Mouse (Mus musculus) midbrain, embryonic 13.5 days (tissue): ENCODE data around the gene Tnpo3. TPM values are rescaled to one million over a fixed set of nuclear protein-coding genes. Genes with fewer than 3 reads are reported as not detected.

Source experiments
- ATAC-seq: fragments of 200-750 bp; cut with Nextera tagmentation; 2 replicates; pipeline ENCODE4 v1.8.0; 2017; ENCODE audit warnings: mild to moderate bottlenecking, moderate TSS enrichment, moderate library complexity
- H3K27ac ChIP-seq: fragments of 300-500 bp; sonication (generic); 2 replicates; pipeline ENCODE4 v1.5.1; 2015; ENCODE audit warnings: inconsistent platforms, mild to moderate bottlenecking, moderate library complexity
- H3K27me3 ChIP-seq: fragments of 300-500 bp; sonication (generic); 2 replicates; pipeline ENCODE4 v1.6.1; 2015; ENCODE audit warnings: mild to moderate bottlenecking, inconsistent platforms
- H3K36me3 ChIP-seq: fragments of 300-500 bp; sonication (generic); 2 replicates; pipeline ENCODE4 v1.6.1; 2015; ENCODE audit warnings: mild to moderate bottlenecking, inconsistent platforms
- H3K4me1 ChIP-seq: fragments of 300-500 bp; sonication (generic); replicated peaks from 2 replicates; pipeline ENCODE4 v1.6.1; 2015; ENCODE audit warnings: inconsistent platforms
- H3K4me2 ChIP-seq: fragments of 300-500 bp; sonication (generic); replicated peaks from 2 replicates; pipeline ENCODE4 v1.6.1; 2015; ENCODE audit warnings: moderate library complexity, mild to moderate bottlenecking, inconsistent platforms
- H3K4me3 ChIP-seq: fragments of 300-500 bp; sonication (generic); replicated peaks from 2 replicates; pipeline ENCODE4 v1.5.1; 2015; ENCODE audit warnings: mild to moderate bottlenecking, inconsistent platforms
- H3K9ac ChIP-seq: fragments of 300-500 bp; sonication (generic); replicated peaks from 2 replicates; pipeline ENCODE4 v1.6.1; 2015; ENCODE audit warnings: mild to moderate bottlenecking, inconsistent platforms
- H3K9me3 ChIP-seq: fragments of 300-500 bp; sonication (generic); 2 replicates; pipeline ENCODE4 v1.6.1; 2016; ENCODE audit warnings: mild to moderate bottlenecking, inconsistent platforms
- WGBS: fragments of 180-500 bp; shearing (Covaris S2); methylation state at CpG from one replicate; pipeline ENCODE4 v1.1.7; 2015; 5-methylcytosine and 5-hydroxymethylcytosine counted together
- polyA plus RNA-seq: library from polyadenylated mRNA; unstranded; fragments of >200 nt; fragmentation: Nextera tagmentation; extraction: Ambion mirVana; gene quantifications from 2 replicates; pipeline ENCODE4 v1.2.1, GENCODE M21; 2015

The Tnpo3 gene
- polyA plus RNA-seq, 1 experiment from 2014 or later = 97.7 TPM

DNA sequence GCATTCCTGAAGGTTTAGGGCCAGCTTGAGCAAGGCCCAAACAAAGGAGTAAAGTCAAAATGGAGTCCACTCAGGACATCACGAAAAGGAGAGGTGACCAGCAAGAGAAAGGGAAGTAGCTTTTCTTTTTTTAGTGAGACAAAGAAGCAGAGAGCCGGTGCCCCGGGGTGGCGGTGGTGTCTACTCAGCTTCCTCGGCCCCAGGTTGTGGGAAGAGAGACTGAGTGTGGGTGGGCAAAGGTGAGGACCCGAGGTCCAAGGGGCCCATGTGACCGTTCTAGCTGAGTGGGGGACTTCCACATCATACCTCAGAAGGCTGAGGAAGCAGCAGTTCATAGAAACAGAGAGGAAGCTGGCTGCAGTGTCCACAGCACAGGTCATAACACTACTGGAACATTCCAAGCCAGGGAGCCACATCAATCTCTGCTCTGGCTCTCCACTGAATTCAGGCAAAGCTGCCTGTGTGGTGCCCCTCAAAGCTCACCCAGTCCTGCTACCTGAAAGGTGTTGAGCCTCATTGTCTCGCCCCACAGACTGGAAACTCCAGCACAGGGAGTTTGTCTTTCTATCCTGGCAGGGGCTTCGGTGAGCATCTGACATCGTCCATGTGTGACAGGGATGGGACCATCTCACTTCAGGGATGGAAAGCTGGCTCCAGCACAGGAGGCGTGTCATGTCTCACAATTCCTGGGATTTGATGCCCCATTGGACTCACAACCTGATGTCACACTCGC, 86.2 kb downstream of the Tnpo3 start:
- Histone ChIP-seq H3K36me3 (no peaks in the 10 kb centered on the region), H3K4me2 (no peak overlapping the region), H3K27me3 (peaks cover 42% of the 10 kb centered on the region), H3K27ac (no peak overlapping the region), H3K9me3 (no peaks in the 10 kb centered on the region), H3K4me1 (peaks cover 22% of the 10 kb centered on the region), H3K4me3 (no peak overlapping the region), H3K9ac (no peak overlapping the region)
- 79% methylated on average over 12 of the region's 12 CpGs for WGBS
- ATAC-seq = no peak

GRCm38 (mm10) chr6:29522626-29523300, 86.9 kb downstream of the Tnpo3 start:
- Histone ChIP-seq H3K9ac (no peak overlapping the region), H3K27ac (no peak overlapping the region), H3K27me3 (peaks cover 35% of the 10 kb centered on the region), H3K36me3 (no peaks in the 10 kb centered on the region), H3K9me3 (no peaks in the 10 kb centered on the region), H3K4me2 (no peak overlapping the region), H3K4me3 (no peak overlapping the region), H3K4me1 (peaks cover 17% of the 10 kb centered on the region)
- ATAC-seq = no peak
- WGBS = 70% methylated on average over 6 of the region's 6 CpGs

- WGBS = 6% methylated on average over 5 of the region's 5 CpGs
- Histone ChIP-seq H3K4me2 (no peak overlapping the region), H3K27me3 (peaks cover 12% of the 10 kb centered on the region; the same call in 1 of the 2 replicates), H3K27ac (no peak overlapping the region), H3K9ac (no peak overlapping the region), H3K36me3 (no peaks in the 10 kb centered on the region), H3K9me3 (no peaks in the 10 kb centered on the region), H3K4me1 (peaks cover 10% of the 10 kb centered on the region), H3K4me3 (no peak overlapping the region)
- ATAC-seq = peak; percentile 66
Measured at GRCm38 (mm10) chr6:29517139-29517538, 92.5 kb downstream of the Tnpo3 start.

DNA sequence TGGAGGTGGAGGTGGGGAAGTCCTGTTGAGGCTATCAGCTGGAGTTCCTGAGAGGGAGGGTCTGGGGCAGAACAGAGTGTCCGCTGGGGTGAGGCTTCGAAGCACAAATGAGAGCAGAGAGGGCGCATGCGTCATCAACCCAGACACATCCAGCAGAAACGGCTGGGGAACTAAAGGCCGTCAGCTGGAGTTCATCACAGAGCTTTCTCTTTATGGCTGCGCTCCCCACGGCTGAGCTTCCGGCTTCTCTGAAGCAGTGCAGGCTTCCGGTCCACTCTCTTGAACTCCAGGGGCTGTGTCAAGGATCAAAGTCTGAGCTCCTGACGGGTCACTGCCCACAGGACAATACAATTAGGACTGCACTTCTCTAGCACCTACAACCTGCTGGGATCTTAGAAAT, 96.4 kb downstream of the Tnpo3 start:
- WGBS = under 1% methylated on average over 11 of the region's 11 CpGs
- H3K9ac ChIP-seq = no peak overlapping the region
- H3K27me3 ChIP-seq = peaks cover 27% of the 10 kb centered on the region
- peak; percentile 67 for ATAC-seq
- H3K4me1 ChIP-seq = peaks cover 10% of the 10 kb centered on the region
- peak overlapping the region; percentile 7; the same call in 1 of the 2 replicates for H3K4me3 ChIP-seq
- no peaks in the 10 kb centered on the region for H3K36me3 ChIP-seq
- peak overlapping the region; percentile 46 for H3K4me2 ChIP-seq
- H3K9me3 ChIP-seq = no peaks in the 10 kb centered on the region
- H3K27ac ChIP-seq = no peak overlapping the region

DNA sequence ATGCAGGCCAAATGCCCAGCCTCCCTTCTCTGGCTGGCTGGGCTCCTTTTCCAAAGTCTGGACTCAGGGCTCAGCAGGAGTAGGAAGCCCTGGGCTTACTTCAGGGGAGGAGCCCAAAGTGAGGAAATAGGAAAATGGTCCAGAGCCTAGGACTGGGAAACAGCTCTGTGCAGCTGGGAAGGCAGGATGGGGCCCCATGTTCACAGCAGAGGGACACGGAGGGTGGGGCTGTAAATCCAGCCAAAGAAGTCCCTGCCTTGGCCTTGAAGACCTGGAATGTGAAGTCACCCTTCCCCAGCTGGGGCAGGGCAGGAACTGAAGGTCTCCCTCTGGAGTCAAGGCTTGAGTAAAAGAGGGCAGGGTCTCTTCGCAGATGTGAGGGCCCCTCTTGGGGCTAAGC, 100.6 kb downstream of the Tnpo3 start:
- Histone ChIP-seq H3K27ac (no peak overlapping the region), H3K9me3 (no peaks in the 10 kb centered on the region), H3K36me3 (no peaks in the 10 kb centered on the region), H3K27me3 (peaks cover 50% of the 10 kb centered on the region), H3K4me3 (no peak overlapping the region), H3K4me1 (peaks cover 21% of the 10 kb centered on the region), H3K4me2 (no peak overlapping the region), H3K9ac (no peak overlapping the region)
- WGBS = 48% methylated on average over 2 of the region's 2 CpGs
- no peak for ATAC-seq

- Histone ChIP-seq H3K27ac (no peak within 1 kb of the TSS), H3K9ac (peak within 1 kb of the TSS; percentile 68), H3K4me1 (peaks cover 11% of the 10 kb centered on the region), H3K36me3 (no peaks in the 10 kb centered on the region), H3K9me3 (no peaks in the 10 kb centered on the region), H3K4me2 (peak within 1 kb of the TSS; percentile 65), H3K27me3 (peaks cover 56% of the 10 kb centered on the region), H3K4me3 (peak within 1 kb of the TSS; percentile 47)
- peak; percentile 72 for ATAC-seq
- WGBS = 2% methylated on average over 23 of the region's 47 CpGs
Measured at GRCm38 (mm10) chr6:29507447-29508309, 102.0 kb downstream of the Tnpo3 start, which contains the start of gene Kcp. Gene Kcp, minus strand, starts transcription at chr6:29507952.

- H3K4me2 ChIP-seq = peak overlapping the region; percentile 65
- ATAC-seq = peak; percentile 60
- no peaks in the 10 kb centered on the region for H3K36me3 ChIP-seq
- peak overlapping the region; percentile 47 for H3K4me3 ChIP-seq
- no peak overlapping the region for H3K27ac ChIP-seq
- H3K9ac ChIP-seq = 0 out of 2 replicates have a peak overlapping the region, but pooled peaks have one; percentile 19
- peaks cover 11% of the 10 kb centered on the region for H3K4me1 ChIP-seq
- H3K27me3 ChIP-seq = peaks cover 56% of the 10 kb centered on the region
- no peaks in the 10 kb centered on the region for H3K9me3 ChIP-seq
- WGBS = 24% methylated on average over 8 of the region's 8 CpGs
Measured at GRCm38 (mm10) chr6:29506834-29507233, 102.9 kb downstream of the Tnpo3 start.

DNA sequence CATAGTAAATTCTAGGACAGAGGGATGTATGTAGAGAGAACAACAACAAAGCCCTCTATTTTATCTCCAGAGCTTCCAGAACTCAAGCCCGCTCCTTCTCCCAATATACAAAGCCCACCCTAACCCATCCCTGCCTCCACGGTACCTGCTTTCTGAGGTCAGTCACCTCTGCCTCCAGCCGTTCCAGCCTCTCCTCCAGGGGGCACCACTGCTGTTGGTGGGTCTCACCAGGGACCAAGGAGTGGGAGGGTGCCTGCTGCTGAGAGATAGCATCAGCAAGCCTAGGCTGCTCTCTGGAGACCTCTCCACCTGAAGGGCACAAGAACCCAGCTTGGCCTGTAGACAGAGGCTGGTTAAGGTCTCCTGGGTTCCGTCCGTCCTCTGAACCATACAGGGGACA, 104.2 kb downstream of the Tnpo3 start:
- no peaks in the 10 kb centered on the region for H3K36me3 ChIP-seq
- no peaks in the 10 kb centered on the region for H3K9me3 ChIP-seq
- ATAC-seq = no peak
- no peak overlapping the region for H3K4me2 ChIP-seq
- no peak overlapping the region for H3K4me3 ChIP-seq
- H3K27me3 ChIP-seq = peaks cover 56% of the 10 kb centered on the region
- H3K9ac ChIP-seq = no peak overlapping the region; the same call in 1 of the 2 replicates
- no peak overlapping the region for H3K27ac ChIP-seq
- 84% methylated on average over 5 of the region's 5 CpGs for WGBS
- peaks cover 11% of the 10 kb centered on the region for H3K4me1 ChIP-seq

DNA sequence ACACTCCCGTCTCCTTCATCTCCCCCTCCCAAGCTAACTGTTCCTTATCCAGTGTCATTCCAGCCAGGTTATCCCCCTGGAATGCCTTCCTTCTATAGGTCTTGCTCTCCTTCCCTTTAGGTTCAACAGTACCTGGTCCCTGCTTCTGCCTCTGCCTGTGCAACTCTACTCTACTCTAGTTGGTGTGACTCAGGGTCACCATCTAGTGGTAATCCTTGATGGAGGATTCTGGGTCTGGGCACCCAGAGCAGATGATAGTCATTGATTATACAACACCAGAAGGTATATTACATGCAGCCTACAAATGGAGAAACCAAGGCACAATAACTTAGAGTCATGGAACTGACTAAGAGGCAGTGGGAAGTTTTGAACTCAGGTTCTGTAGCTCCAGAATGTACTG, 108.1 kb downstream of the Tnpo3 start:
- H3K27ac ChIP-seq = no peak overlapping the region
- H3K4me1 ChIP-seq = no peaks in the 10 kb centered on the region
- H3K9ac ChIP-seq = no peak overlapping the region
- H3K36me3 ChIP-seq = no peaks in the 10 kb centered on the region
- no peak overlapping the region for H3K4me3 ChIP-seq
- 90% methylated on average over 1 of the region's 1 CpGs for whole genome bisulfite sequencing
- H3K27me3 ChIP-seq = peaks cover 48% of the 10 kb centered on the region
- ATAC-seq = no peak
- no peaks in the 10 kb centered on the region for H3K9me3 ChIP-seq
- H3K4me2 ChIP-seq = no peak overlapping the region

- Histone ChIP-seq H3K27me3 (peaks cover 48% of the 10 kb centered on the region), H3K4me2 (no peak overlapping the region), H3K9me3 (no peaks in the 10 kb centered on the region), H3K4me1 (0 out of 2 replicates have a peak, but pooled peaks cover 4% of the 10 kb centered on the region), H3K4me3 (no peak overlapping the region), H3K36me3 (no peaks in the 10 kb centered on the region), H3K27ac (no peak overlapping the region), H3K9ac (no peak overlapping the region)
- 90% methylated on average over 6 of the region's 6 CpGs for WGBS
- no peak for ATAC-seq
Measured at GRCm38 (mm10) chr6:29500810-29501209, 108.9 kb downstream of the Tnpo3 start.

GRCm38 (mm10) chr6:29500177-29500576, 109.5 kb downstream of the Tnpo3 start:
- Histone ChIP-seq H3K4me2 (no peak overlapping the region), H3K9me3 (no peaks in the 10 kb centered on the region), H3K27me3 (peaks cover 50% of the 10 kb centered on the region), H3K4me1 (0 out of 2 replicates have a peak, but pooled peaks cover 4% of the 10 kb centered on the region), H3K27ac (no peak overlapping the region), H3K36me3 (no peaks in the 10 kb centered on the region), H3K4me3 (no peak overlapping the region), H3K9ac (no peak overlapping the region)
- 95% methylated on average over 7 of the region's 7 CpGs for WGBS
- ATAC-seq = no peak
